Mouse (Mus musculus) c-Kit-negative CD71-positive TER-119-positive erythroid progenitor cells, embryonic 14.5 days (primary cell): Measurements from ENCODE around the gene Nfia.

Experiments
- DNase-seq: peaks from one replicate; pipeline ENCODE4 v3.0.0-alpha.2; 2013; ENCODE audit warnings: low read depth, low spot score

Gene Nfia

GRCm38 (mm10) chr4:98102625-98103336, 330.2 kb downstream of the Nfia start:
- DNase-seq = no peak

- no peak for DNase-seq
These were observed 330.8 kb downstream of the Nfia start for GRCm38 (mm10) chr4:98103337-98103666.

- no peak for DNase-seq
These were observed 331.6 kb downstream of the Nfia start for GRCm38 (mm10) chr4:98104161-98104560.

GRCm38 (mm10) chr4:98104911-98105702, 332.6 kb downstream of the Nfia start:
- no peak for DNase-seq

- DNase-seq = no peak
These were observed 333.4 kb downstream of the Nfia start for GRCm38 (mm10) chr4:98105971-98106370.

- DNase-seq = no peak
These were observed 334.0 kb downstream of the Nfia start for GRCm38 (mm10) chr4:98106445-98107092.

- no peak for DNase-seq
These were observed 334.5 kb downstream of the Nfia start for GRCm38 (mm10) chr4:98107093-98107453.

GRCm38 (mm10) chr4:98107936-98108675, 335.6 kb downstream of the Nfia start:
- DNase-seq = no peak

- DNase-seq = no peak
These were observed 336.1 kb downstream of the Nfia start for GRCm38 (mm10) chr4:98108676-98109016.

GRCm38 (mm10) chr4:98109064-98109463, 336.5 kb downstream of the Nfia start:
- no peak for DNase-seq

- DNase-seq = no peak
These were observed 337.4 kb downstream of the Nfia start for GRCm38 (mm10) chr4:98109911-98110310.

- DNase-seq = no peak
These were observed 340.9 kb downstream of the Nfia start for GRCm38 (mm10) chr4:98113289-98114024.

GRCm38 (mm10) chr4:98114966-98115365, 342.4 kb downstream of the Nfia start:
- no peak for DNase-seq

GRCm38 (mm10) chr4:98115401-98115800, 342.9 kb downstream of the Nfia start:
- no peak for DNase-seq

- DNase-seq = no peak
These were observed 343.5 kb downstream of the Nfia start for GRCm38 (mm10) chr4:98116046-98116445.

- DNase-seq = no peak
These were observed 345.6 kb downstream of the Nfia start for GRCm38 (mm10) chr4:98118126-98118525.

GRCm38 (mm10) chr4:98118761-98119675, 346.5 kb downstream of the Nfia start:
- DNase-seq = no peak

GRCm38 (mm10) chr4:98119949-98120531, 347.5 kb downstream of the Nfia start:
- no peak for DNase-seq

- DNase-seq = no peak
These were observed 348.3 kb downstream of the Nfia start for GRCm38 (mm10) chr4:98120706-98121340.
